Mouse (Mus musculus) G1E (cell line): ENCODE measurements around the gene Vmn1r183.

Experiments
- CTCF ChIP-seq: IDR thresholded peaks from 2 replicates; pipeline ENCODE4 v1.5.1; 2012; ENCODE audit warnings: low read depth, low read length, inconsistent platforms, mixed read lengths
- GATA1 ChIP-seq: IDR thresholded peaks from 2 replicates; pipeline ENCODE4 v1.6.1; 2012; ENCODE audit warnings: borderline replicate concordance, low read length, inconsistent platforms, mixed read lengths
- GATA2 ChIP-seq: IDR thresholded peaks from 2 replicates; pipeline ENCODE4 v1.6.1; 2012; ENCODE audit warnings: low read depth, low read length, inconsistent platforms, borderline replicate concordance
- POLR2AphosphoS5 ChIP-seq: IDR thresholded peaks from 2 replicates; pipeline ENCODE4 v1.6.1; 2012; ENCODE audit warnings: low read depth, low read length, inconsistent platforms; ENCODE audit not compliant: insufficient replicate concordance
- TAL1 ChIP-seq: conservative IDR thresholded peaks from 2 replicates; pipeline ENCODE4 v1.6.1; 2012; ENCODE audit warnings: low read depth, low read length, inconsistent platforms, mixed read lengths

- TF ChIP-seq CTCF, result no peak
- TF ChIP-seq GATA1, result no peak
- TF ChIP-seq POLR2AphosphoS5, result no peak
- TF ChIP-seq TAL1, result no peak
- TF ChIP-seq GATA2, result no peak
Observed at GRCm38 (mm10) chr7:24110839-24111238, 57.8 kb downstream of the Vmn1r183 start.
